Mouse (Mus musculus): ENCODE measurements around the gene Tob2. TPM values are rescaled to one million over a fixed set of nuclear protein-coding genes. Genes with fewer than 3 reads are reported as not detected.

Tob2 gene
- polyA plus RNA-seq (2012; ENCODE audit: low replicate concordance), result 109 and 267 TPM in 2 replicates

DNA sequence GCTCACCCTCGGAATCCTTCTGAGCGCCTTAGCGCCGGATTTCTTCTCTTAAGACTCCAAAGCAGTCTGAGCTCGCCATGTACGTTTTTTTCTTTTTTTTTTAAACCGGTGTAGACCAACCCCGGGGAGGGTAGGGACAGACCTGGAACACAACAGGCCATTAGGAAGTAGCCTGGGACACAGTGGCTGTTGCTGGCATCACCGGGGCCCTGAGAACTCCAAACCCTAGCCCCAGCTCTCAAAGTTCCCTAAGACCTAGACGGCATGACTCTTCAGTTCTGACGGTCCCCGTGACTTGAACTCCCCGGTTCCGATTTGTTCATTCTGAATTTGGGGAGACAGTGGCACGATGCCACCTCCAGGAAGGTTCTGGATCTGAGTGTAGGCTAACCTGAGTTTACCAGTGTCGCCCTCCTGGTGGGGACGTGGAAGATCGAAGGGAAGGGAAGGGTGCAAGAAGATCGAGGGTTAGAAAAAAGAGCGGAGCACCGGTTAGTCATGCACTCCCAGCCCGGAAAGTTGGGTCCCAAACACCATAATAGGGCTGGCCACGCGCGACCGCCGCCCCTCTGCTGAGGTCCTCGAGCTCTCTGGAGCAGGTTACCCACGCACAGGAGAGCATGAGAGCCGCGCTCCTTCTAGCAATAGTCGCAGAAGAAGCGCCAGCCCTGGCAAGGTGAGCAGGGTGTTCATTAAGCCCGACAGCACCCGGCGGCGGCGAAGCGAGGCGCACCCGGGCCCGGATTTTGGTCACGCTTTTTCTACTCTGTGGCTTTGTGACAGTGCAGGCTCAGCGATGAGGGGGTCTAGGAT lies at the start of gene Tob2:
TSS of gene Tob2 (minus strand) at position 280 of the 813 bp plus-strand sequence.

DNA sequence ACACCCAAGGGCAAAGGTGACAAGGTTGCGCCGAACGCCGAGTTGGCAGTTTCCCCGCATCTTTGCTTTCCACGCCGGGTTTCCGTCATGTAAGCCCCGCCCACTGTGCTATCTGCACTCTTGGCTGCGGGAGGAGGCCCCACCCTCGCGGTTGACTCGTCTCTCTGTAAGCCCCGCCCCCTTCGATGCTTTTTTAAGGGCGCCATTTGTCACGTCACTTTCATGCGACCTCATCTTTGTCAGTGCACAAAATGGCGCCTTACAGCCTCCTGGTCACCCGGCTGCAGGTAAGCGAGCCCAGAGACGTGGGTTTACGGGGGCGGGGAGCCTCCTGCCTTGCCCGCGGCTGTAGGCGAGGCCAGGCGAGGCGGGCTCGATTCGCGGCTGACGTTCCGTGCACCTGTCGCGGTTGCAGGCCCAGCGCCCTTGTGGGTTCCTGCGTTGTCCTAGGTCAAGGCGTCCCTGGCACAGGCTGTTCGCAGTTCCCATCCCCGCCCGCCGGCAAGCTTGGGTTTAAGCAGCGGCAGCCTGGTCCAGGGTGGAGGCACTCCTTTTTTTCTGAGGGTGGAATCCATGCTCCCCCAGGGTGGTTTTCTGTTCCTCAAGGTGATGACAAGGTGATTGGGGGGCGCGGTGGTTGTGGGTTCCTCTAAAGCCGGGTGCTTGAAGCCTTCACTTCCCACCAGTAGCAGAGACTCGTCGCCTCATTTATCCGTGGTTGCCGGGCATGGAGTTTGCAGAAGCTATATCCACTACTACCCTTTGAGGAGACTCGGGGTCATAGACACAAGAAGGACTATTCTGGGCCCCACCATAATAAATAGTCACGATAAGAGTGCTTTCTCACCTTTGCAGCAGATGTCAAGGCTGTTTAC lies 13.9 kb upstream of the Tob2 start, which contains the start of gene Aco2:
TSS of gene Aco2 (plus strand) at position 48 of the 875 bp plus-strand sequence.

DNA sequence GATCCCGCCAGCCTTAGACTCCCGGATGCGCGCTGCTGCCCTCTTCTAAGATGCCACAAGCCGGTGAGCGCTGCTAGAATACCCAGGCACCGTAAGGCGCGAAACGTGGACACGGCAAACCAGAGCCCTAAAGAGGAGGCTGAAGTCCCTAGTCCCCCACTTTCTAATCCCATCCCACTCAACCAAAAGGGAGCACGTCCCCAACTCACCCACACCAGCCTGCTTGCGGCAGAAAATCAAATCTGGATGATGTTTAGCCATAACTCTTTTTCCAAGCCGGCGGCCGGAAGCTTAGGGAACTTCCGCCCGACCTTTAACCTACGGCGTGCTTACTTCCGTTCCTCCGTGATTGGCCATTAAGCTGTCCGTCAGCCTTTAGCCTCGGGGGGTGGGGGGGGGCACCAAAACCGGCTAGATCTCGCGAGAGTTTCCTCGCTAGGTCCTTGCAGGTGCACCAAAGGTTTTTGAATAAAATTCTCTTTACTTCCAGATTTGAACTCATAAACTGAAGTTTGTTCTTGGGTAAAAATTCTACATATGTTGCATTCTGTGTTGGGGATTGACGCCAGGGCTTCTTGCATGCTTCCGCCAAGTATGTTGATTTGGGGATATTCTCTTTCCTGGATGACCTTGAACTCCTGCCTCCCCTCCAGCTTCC lies 13.1 kb upstream of the Tob2 start, which contains the start of gene Phf5a:
TSS of gene Phf5a (minus strand) at position 308 of the 658 bp plus-strand sequence.

DNA sequence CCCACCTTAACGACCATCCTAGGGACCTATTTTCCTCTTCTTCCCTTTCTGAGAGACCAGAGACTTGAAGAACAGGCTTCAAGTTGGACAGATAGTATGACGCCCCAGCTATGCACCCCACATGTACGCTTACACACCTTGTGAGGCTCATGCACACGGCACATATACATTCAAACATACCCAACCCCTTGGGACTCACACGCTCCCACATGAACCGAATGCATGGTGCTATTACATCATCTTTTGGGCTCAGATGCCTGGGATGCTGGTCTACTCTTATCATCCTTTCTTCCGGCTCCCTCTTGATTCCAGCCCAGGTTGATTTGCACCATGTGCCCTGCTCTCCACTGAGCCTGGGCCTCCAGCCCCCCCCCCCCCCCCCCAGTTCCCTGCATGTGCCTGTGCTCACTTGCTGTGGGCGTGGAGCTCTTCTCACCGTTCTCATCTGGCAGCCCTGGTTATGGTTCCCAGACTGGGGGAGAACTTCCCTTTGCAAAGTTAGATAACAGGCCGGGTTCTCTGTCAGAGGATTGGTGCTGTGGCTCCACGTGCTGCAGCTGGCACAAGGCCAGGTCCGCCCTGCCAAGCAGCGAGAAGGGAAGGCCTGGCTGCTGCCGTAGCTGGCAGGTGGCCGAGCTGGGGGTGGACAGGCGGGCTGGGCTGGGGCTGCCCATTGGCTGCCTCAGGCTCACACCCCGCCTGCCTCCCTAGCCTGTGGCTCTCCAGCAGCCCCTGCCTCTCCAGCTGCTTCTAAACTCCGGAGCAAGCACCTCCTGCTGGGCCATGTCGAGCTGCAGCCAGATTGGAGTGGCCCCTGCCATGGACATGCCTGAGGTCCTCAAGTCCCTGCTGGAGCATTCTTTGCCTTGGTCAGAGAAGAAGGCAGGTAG lies 56.4 kb downstream of the Tob2 start, which contains the start of gene Tef:
TSS of gene Tef (plus strand) at position 421 of the 890 bp plus-strand sequence.

Other genes with a start within 250 kb of the Tob2 start
- gene L3mbtl2, start 194.9 kb downstream of the Tob2 start, polyA plus RNA-seq (2012; ENCODE audit: low replicate concordance), result 4.8 and 11.7 TPM in 2 replicates
- gene Chadl, start 161.5 kb downstream of the Tob2 start, polyA plus RNA-seq (2012; ENCODE audit: low replicate concordance), result 0.37 and 1.2 TPM in 2 replicates
- 33.5 and 48.1 TPM in 2 replicates for gene Zc3h7b, start 113.7 kb downstream of the Tob2 start, polyA plus RNA-seq (2012; ENCODE audit: low replicate concordance)
- gene Rangap1, start 113.3 kb downstream of the Tob2 start, polyA plus RNA-seq (2012; ENCODE audit: low replicate concordance), result 92.8 and 163 TPM in 2 replicates
- gene Tef, start 56.4 kb downstream of the Tob2 start, polyA plus RNA-seq (2012; ENCODE audit: low replicate concordance), result 27.1 and 77.8 TPM in 2 replicates
- gene Phf5a, start 13.1 kb upstream of the Tob2 start, polyA plus RNA-seq (2012; ENCODE audit: low replicate concordance), result 3.0 and 6.6 TPM in 2 replicates
- 92.0 and 94.8 TPM in 2 replicates for gene Aco2, start 13.5 kb upstream of the Tob2 start, polyA plus RNA-seq (2012; ENCODE audit: low replicate concordance)
- 16.6 and 37.4 TPM in 2 replicates for gene Polr3h, start 67.4 kb upstream of the Tob2 start, polyA plus RNA-seq (2012; ENCODE audit: low replicate concordance)
- gene Csdc2, start 78.0 kb upstream of the Tob2 start, polyA plus RNA-seq (2012; ENCODE audit: low replicate concordance), result 0.39 and 0.89 TPM in 2 replicates
- gene Pmm1, start 102.1 kb upstream of the Tob2 start, polyA plus RNA-seq (2012; ENCODE audit: low replicate concordance), result 26.9 and 27.3 TPM in 2 replicates
- not detected in 2 replicates for gene 1700029P11Rik, start 121.7 kb upstream of the Tob2 start, polyA plus RNA-seq (2012; ENCODE audit: low replicate concordance)
- gene Xrcc6, start 129.0 kb upstream of the Tob2 start, polyA plus RNA-seq (2012; ENCODE audit: low replicate concordance), result 5.0 and 6.1 TPM in 2 replicates
- 43.0 and 47.0 TPM in 2 replicates for gene Desi1, start 175.1 kb upstream of the Tob2 start, polyA plus RNA-seq (2012; ENCODE audit: low replicate concordance)
- 7.1 and 99.6 TPM in 2 replicates for gene Snu13, start 188.8 kb upstream of the Tob2 start, polyA plus RNA-seq (2012; ENCODE audit: low replicate concordance)
- 0.03 TPM in 1 of 2 replicates, not detected in the other for gene 4930407I10Rik, start 200.4 kb upstream of the Tob2 start, polyA plus RNA-seq (2012; ENCODE audit: low replicate concordance)
- gene Mei1, start 211.2 kb upstream of the Tob2 start, polyA plus RNA-seq (2012; ENCODE audit: low replicate concordance), result not detected in 2 replicates

Data from hematopoietic multipotent progenitor cell, adult 10-12 weeks (in vitro differentiated cells).